Mouse (Mus musculus): ENCODE measurements around the gene Rora. TPM values are rescaled to one million over a fixed set of nuclear protein-coding genes. Genes with fewer than 3 reads are reported as not detected.
"Not testable (repeated sequence)": the region's sequence is repeated elsewhere in the genome, so short reads cannot be mapped to it uniquely, and the experiment has no call there.

The Rora gene
- total RNA-seq, 2 experiments from 2014 or later = 58.8 to 76.8 TPM

DNA sequence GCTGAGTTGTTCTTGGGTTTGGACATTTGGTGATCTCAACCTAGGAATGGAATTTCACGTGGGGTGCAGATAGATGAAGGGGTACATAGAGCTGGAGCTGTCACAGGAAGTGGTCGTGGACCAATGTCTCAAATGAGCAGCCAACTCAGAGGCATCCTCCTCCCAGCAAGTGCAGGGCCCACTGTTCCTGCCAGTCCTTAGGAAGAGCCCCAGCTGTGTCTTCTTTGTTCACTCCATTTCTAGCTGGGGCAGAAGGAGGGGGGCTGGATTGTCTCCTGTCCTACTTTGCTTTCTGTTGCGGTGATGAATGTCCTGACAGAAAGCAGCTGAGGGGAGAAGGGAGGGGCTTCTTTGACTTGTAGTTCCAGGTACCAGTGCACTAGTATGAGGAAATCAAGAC, 382.7 kb downstream of the Rora start:
- no peak for DNase-seq
- intact Hi-C loops (cut with DNase I) = loop anchor here (5.0 kb wide), 1 partner anchor 69 kb away; no protein-coding TSS in a partner anchor

GRCm38 (mm10) chr9:69043920-69044613, 390.5 kb downstream of the Rora start:
- intact Hi-C loops (cut with DNase I) = no loop called here
- peak in 1 of 2 experiments; percentile 30 for DNase-seq

DNA sequence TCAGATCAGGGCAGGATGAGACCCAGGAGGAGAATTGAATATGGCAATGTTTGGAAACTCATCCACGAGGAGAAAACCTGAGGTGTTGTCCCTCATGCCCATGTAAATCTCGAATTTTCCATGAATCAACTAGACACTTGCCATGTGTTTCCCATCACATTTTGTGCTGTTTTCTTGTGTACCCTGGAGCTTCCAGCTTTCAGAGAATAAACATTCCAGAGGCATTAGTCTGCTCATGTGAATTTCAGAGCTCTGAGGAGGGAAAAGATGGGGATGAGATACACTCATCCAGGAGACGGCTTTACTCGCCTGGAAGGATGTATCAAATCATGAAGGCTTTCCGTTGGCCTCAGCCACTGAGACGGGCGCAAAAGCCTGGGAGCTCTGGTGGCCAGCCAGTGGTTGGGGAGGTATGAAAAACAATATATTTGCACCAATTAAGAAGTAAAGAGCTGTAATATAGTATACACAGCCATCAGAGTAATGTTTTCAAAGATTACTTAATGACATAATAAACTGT, 391.1 kb downstream of the Rora start:
- intact Hi-C loops (cut with DNase I) = no loop called here
- no peak for DNase-seq

DNA sequence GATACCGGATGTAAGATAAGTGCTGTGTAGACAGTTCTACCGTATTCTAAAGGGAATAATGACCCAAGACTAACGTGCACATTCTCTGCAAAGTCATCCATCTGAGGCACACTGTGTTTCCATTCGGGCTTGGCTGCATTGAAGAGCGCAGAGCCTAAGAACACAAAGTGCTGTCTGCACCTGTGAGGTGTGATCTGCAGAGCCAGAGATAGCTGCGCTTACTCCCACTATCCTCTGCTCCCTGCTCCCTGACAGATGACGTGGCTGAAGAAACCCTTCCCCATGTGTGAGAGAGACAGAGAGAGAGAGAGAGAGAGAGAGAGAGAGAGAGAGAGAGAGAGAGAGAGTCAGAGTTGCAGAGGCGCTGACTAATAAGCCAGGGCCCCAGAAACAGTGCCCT, 392.3 kb downstream of the Rora start:
- DNase-seq = no peak
- intact Hi-C loops (cut with DNase I) = no loop called here

DNA sequence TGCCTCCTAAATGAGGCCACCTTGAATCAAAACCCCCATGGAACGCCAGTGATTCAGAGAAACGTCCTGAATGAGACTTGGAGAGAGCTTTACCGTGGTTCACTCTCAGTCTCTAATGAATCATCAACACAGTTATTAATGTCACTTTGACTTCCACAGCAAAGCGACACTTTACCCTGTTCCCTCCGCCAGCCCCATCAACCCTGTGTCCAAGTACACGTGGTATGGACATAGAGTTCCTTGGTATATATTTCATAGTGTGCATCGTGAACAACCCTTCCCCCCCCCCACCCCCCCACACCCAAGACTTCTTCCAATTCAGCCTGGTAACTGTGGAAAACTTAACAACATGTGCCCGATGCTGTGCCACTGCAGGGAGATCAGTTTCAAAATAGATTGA, 397.3 kb downstream of the Rora start:
- no peak for DNase-seq
- intact Hi-C loops (cut with DNase I) = loop anchor here (10.0 kb wide), 1 partner anchor 244 kb away; no protein-coding TSS in a partner anchor

- intact Hi-C loops (cut with DNase I) = loop anchor here (10.0 kb wide), 1 partner anchor 243 kb away; no protein-coding TSS in a partner anchor
- DNase-seq = peak in 1 of 2 experiments; percentile 37
Measured at GRCm38 (mm10) chr9:69051890-69052289, 398.3 kb downstream of the Rora start.

- intact Hi-C loops (cut with DNase I) = loop anchor here (2.0 to 10.0 kb wide), 2 partner anchors 173 to 239 kb away; no protein-coding TSS in a partner anchor
- peak; percentile 38 to 56 for DNase-seq
Measured at GRCm38 (mm10) chr9:69055302-69055701, 401.7 kb downstream of the Rora start.

DNA sequence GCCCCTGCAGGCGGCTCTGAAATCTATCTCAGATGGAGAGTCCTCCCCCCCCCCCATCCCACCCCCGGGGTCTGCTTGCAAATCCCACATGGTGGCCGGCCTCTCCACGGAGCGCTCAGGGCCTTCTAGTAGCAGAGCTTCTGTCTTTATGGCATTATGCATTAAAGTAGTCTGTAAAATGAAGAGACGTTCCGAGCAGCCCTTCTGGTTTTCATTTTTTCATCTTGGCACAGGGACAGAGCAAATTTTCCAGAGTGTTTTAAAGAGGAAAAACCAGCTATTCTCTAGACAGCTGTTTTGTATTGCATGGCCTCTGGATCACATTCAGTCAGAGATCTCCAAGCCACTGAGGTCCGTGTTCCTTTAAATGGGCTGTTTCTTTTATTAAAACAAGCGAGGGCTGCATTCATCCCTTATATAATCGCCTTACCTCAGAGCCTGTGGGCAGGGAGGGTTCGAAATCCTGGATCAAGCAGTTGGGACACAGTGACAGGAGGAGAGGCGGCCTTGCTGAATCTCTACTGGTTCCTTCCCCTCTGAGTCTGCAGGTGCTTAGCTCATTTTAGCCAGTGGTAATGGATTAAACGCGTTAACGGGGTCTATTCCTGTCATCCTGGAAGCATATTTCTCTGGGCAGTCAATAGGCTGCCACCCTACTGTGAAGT, 417.7 kb downstream of the Rora start:
- no peak for DNase-seq

DNA sequence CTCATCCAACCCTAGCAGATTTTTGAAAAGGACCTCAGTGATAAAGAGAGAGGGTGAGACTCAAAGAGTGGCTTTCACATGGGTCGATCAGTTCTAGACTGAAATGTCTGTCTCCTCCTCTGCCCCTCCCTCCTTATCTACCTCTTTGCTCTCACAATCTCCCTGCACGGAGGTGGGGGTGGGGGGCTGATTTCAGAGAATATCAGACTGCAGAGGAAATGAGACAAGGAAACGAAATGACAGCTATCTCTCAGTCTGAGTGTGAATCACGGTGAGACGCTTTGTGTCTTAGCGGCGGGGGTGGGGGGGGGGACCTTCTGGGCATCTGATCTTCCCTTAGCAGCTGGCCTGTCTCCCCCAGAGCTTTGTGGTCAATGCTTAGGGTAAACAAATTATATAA, 419.7 kb downstream of the Rora start:
- DNase-seq = no peak
- intact Hi-C loops (cut with DNase I) = no loop called here

More for the DNA sequence above, 417.7 kb downstream of the Rora start:
- intact Hi-C loops (cut with DNase I) = no loop called here

DNA sequence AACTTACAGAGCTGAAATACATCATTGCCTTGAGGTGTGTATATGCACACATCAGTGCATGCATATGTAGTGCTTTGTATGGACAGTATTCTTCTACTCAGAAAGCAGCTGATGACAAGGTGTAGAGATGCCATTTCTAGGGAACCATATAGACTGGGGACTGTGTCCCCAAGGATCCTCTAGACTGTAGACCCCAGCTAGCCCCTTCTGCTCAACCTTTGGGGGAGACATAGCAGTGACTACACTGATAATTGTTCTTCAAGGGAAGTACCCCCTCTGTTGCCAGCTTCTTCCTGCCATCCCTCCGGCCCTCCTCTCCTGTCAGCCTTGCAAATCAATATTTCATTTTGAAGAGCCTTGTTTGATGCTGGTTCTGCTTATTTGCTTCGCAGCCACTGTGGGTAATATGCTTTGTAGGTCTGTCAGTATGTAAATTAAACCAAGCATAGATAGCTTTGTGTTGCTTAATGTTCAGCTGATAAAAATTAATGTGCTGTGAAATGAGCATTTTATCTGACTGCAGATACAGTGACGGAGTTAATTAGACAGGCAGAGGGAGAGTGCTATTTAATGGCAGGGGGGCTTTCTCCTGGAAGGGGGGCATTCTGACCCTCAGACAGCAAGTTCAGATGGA, 430.6 kb downstream of the Rora start:
- intact Hi-C loops (cut with DNase I) = no loop called here
- no peak for DNase-seq

GRCm38 (mm10) chr9:69084720-69085661, 431.4 kb downstream of the Rora start:
- intact Hi-C loops (cut with DNase I) = no loop called here
- DNase-seq = no peak

- intact Hi-C loops (cut with DNase I) = no loop called here
- no peak for DNase-seq
Measured at GRCm38 (mm10) chr9:69086844-69087243, 433.3 kb downstream of the Rora start.

DNA sequence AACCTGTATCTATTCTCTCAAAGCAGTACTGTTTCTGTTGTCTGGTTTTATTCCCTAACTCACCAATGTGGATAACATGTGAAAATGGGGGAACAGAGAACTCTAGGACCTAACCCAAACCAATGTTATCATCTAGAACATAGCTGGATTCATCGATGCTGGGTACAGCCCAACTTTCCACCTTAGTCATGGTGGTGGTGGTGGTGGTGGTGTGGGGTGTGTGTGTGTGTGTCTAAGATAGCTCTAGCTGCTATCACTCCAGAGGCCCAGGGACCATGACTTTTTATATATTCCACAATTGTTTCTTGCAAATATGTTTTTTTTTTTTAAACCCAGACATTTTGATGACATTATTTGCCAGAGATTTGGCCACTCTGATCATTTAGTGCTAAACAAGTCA, 433.7 kb downstream of the Rora start:
- no peak for DNase-seq
- intact Hi-C loops (cut with DNase I) = no loop called here

DNA sequence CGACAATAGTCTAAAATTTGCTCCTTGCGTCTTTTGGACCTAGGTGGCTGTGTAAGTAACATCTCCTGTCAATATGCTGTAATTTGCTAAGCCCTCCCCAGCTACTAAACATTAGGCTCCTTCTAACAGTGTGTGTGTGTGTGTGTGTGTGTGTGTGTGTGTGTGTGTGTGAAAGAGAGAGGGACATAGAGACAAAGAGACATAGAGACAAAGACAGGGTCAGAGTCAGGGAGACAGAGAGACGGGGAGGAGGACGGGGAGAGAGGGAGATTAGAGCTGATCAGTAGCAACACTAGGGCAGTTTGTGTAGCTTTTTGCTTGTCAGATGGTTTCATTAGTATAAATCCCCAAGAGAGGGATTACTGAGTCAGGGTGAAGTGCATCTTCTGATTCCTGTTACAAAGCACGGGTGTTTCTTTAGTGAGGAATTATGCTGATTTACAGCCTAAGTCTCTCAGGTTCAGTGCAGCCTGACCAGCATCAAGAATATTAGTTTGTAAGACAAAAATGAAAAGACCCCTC, 437.2 kb downstream of the Rora start:
- intact Hi-C loops (cut with DNase I) = no loop called here
- DNase-seq = no peak

GRCm38 (mm10) chr9:69092119-69093013, 438.8 kb downstream of the Rora start:
- DNase-seq = peak; percentile 92 to 95
- intact Hi-C loops (cut with DNase I) = no loop called here

GRCm38 (mm10) chr9:69100153-69100756, 446.7 kb downstream of the Rora start:
- intact Hi-C loops (cut with DNase I); DNase-seq: not testable (repeated sequence)

GRCm38 (mm10) chr9:69104321-69104720, 450.7 kb downstream of the Rora start:
- DNase-seq = no peak

DNA sequence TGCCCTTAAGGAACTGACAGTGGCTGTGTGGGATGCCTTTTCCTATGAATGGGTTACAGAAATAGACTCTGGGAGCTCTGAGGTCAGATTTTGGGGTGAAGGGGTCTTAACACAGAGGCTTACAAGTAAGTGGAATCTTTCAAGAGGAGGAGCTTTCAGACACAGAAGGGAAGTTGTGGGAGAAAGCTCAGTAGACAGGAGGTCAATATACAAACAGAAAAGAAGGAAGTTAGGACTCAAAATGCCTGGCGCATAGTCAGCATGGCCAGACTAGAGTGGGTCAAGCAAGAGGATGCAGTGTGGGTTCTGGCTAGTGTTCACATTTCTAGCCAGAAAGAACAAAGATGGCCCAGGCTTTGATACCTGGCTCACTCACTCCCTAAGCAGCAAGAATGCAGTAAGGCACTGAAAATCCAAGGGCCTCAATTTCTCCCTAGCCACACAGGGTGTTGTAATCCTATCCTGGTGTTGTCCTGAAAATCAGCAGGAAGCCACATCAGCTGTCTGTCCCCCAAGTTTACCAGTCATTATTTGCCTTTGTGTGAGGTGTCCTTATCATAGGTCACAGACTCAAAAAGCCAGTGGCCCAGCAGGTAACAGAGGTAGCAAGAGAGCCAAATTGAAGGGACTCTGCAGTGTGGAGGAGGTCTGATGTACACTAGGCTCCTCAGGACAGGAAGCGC, 456.2 kb downstream of the Rora start:
- DNase-seq = no peak
- intact Hi-C loops (cut with DNase I) = loop anchor here (5.0 kb wide), 1 partner anchor 487 kb away; no protein-coding TSS in a partner anchor

More at GRCm38 (mm10) chr9:69104321-69104720, 450.7 kb downstream of the Rora start:
- intact Hi-C loops (cut with DNase I) = no loop called here
